Mouse (Mus musculus) B cell, adult 2 months (primary cell): Measurements from ENCODE around the gene Hdc.
A peak's percentile ranks its signal among the peaks of the same experiment; 100 is the strongest.
"Not testable (repeated sequence)": the region's sequence is repeated elsewhere in the genome, so short reads cannot be mapped to it uniquely, and the experiment has no call there.

ENCODE experiments used
- DNase-seq, 2 experiments: peaks; one replicate each; pipeline ENCODE4 v3.0.0; 2022

Hdc gene

GRCm38 (mm10) chr2:126619249-126619704 is at the start of gene Hdc:
Hdc (minus strand) TSS chr2:126619299.
- DNase-seq = no peak

DNA sequence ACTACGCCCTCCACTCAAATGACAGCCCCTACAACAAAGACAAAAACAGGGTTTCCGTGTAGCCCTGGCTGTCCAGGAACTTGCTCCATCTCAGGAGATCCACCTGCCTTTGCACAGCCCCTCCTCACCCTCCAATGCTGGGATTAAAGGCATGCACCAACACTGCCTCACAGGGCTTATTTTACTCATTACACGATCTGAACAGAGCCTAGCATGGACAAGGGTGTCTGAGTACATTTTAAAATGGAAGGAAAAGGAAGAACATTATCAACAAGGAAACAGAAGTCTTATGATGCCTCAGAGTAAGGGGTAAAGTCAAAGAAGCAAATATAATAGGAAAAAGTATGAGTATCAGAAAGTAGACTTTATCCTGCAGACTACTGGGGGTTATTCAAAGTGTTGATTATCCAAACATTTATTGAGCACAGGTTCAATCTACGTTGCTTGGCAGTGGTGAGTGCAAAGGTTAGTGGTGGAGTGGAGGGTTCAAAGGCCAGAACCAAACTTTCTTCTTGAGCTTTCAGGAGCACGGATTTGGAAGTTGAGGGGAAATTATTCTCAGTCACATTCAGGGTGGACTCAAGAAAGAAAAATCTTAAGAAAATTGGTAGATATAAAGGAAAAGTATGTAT is 49.6 kb upstream of the Hdc start:
- no peak for DNase-seq

GRCm38 (mm10) chr2:126665984-126666383 is 46.9 kb upstream of the Hdc start:
- DNase-seq = no peak

GRCm38 (mm10) chr2:126663481-126663880 is 44.4 kb upstream of the Hdc start:
- peak; percentile 39 to 48 for DNase-seq

DNA sequence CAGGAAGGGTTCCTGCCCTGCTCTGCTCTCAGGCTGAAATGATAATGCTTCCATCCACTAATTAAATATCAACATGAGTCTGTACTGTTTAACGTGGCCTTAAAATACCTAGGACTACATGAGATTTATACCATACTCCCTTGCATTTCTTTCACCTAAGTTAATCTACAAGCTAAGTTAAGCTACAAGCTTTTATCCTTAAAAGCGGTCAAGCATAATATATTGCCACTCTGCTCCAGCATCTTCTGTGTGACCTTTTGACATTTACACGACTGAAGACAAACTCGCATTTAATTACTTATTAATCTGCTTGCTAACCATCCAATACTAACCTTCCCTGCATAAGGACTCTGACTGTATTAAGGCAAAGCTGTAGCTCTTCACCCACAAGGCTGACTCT is 33.8 kb upstream of the Hdc start:
- DNase-seq = no peak

DNA sequence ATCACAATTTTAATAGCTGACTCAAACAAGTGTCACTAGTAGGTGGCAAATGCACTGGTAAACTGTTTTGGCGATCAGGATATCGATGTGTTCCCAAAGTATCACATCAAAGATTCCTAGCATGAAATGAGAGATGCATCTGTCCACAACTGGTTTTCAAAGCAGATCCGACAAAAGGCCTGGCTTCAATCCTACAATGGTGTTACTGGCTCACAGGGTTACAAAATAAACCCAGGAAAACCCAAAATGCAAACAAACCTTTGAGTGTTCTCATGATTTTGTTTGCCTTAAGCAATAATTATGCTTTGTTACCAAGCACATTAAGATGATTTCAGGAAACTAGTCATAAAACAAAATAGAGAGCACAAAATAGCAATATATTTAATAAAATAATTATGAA is 28.7 kb upstream of the Hdc start:
- no peak for DNase-seq

DNA sequence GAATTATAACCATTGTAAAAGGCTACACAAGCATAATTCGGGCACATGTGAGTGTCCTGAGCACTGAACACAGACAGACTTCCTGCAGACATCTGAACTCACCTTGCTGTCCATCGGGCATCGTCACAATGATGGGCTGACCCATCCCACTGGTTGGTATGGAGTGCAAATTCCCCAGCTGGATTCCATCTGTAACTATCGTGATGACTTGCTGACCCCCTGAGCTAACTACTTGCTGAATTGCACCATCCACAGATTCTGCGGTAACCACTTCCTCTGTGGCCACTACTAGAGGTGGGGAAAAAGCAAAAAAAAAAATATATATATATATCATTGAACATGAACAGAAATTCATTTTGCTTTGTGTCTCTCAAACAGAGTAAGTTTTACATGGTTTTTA is 27.4 kb upstream of the Hdc start:
- no peak for DNase-seq

- no peak for DNase-seq
Measured at GRCm38 (mm10) chr2:126644768-126645167, 25.7 kb upstream of the Hdc start.

GRCm38 (mm10) chr2:126640298-126640697 is 21.2 kb upstream of the Hdc start:
- DNase-seq = peak; percentile 27 to 34

- DNase-seq = peak in 1 of 2 experiments; percentile 36
Measured at GRCm38 (mm10) chr2:126635939-126636823, 17.1 kb upstream of the Hdc start.

DNA sequence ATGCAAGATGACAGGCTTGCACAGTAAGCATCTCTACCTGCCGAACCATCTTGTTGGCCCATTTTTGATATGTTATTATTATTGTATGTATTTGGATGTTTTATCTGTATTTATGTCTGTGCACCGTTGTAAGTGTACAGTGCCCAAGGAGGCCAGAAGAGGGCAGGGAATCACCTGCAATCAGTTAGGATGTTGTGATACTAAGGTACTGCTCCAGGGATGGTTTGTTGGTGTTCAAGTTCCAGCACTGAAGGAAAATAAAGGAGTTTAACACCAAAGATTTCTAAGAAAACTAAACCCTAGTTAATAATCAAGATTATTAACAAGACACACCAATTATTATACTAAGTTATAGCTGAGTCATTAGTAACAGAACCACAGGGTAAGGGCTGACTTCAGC is 14.1 kb upstream of the Hdc start:
- no peak for DNase-seq

GRCm38 (mm10) chr2:126628455-126628995 is 9.4 kb upstream of the Hdc start:
- no peak for DNase-seq

- no peak for DNase-seq
Measured at GRCm38 (mm10) chr2:126623138-126623537, 4.0 kb upstream of the Hdc start.

GRCm38 (mm10) chr2:126622455-126622854 is 3.4 kb upstream of the Hdc start:
- DNase-seq = no peak

- DNase-seq = no peak
Measured at GRCm38 (mm10) chr2:126618470-126619179, 474 bp downstream of the Hdc start.

GRCm38 (mm10) chr2:126615355-126615754 is 3.7 kb downstream of the Hdc start:
- no peak for DNase-seq

GRCm38 (mm10) chr2:126609600-126609999 is 9.5 kb downstream of the Hdc start:
- DNase-seq = not testable (repeated sequence)

DNA sequence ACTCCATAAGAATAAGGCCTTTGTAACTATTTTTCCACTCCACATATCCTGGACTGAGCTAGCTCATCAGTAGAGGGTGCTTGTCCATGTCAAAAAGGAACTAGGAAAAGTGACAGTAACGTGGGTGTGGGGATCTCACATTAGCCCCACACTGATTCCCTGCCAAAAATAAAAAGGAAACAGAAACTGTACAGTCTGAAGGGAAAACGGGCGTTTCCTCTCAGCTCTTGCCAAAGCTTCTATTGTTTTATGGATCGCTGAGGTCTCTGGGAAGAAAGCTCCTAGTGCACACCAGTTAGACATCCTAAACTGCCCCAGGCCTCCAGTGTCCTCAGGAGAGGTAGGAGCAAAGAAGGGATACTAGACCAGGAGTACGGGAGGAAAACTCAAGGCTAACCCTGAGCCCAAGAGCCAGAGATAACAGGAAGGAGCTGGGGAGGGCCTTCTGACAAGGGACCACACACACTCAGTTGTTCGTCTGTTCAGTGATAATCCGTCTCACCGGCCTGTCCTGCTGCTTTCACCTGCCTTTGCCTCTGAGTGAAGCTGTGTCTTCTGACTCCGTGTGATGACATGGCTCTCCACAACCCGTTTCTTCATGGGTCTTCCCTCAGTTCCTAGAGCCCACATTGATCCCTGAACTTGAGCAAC is 11.4 kb downstream of the Hdc start:
- DNase-seq = no peak

- DNase-seq = no peak
Measured at GRCm38 (mm10) chr2:126606688-126607062, 12.4 kb downstream of the Hdc start.

- DNase-seq = peak in 1 of 2 experiments; percentile 26
Measured at GRCm38 (mm10) chr2:126606061-126606687, 12.9 kb downstream of the Hdc start.

DNA sequence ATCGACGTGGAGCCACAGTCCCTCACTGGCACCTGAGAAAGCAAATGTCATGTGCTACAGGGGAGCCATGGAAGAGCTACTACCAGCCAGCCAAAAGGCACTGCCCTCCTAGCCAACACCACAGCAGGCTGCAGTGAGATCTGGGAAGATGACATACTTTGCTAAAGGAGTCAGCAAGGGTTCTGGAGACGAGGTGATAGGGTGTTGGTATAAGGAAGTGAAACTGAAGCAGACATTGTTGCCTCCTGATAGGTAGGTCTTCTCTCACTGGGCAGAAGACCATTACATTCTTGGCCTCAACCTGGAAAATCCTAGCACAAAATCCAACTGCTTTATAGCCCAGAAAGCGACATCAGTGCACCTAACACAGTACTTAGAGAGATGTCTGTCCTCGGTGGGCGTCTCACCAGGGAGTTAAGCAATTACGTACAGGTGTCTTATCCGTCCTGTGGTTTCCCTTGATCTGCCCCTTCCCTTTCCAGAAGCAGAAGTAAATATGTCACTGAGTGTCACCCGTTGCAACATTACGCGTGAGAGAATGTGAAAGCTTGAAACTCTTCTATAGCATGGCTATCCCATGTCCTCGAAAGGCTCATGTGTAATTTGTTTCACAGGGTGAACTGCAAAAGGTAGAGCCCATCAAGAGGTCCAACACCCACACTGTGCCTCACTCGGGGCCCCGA is 17.0 kb downstream of the Hdc start:
- peak; percentile 67 to 72 for DNase-seq

- DNase-seq = no peak
Measured at GRCm38 (mm10) chr2:126600533-126600932, 18.6 kb downstream of the Hdc start.
